Mouse (Mus musculus) midbrain, embryonic 11.5 days (tissue): ENCODE results near the gene Pcgf1. TPM values are rescaled to one million over a fixed set of nuclear protein-coding genes. Genes with fewer than 3 reads are reported as not detected.

Source experiments
- ATAC-seq: fragments of 200-750 bp; cut with Nextera tagmentation; 2 replicates; pipeline ENCODE4 v1.8.0; 2017; ENCODE audit warnings: moderate TSS enrichment, moderate library complexity; ENCODE audit not compliant: low FRiP score
- DNase-seq: peaks from one replicate; pipeline ENCODE4 v3.0.0; 2015; ENCODE audit warnings: low spot score; ENCODE audit errors: missing footprints
- H3K27ac ChIP-seq: fragments of 300-500 bp; sonication (generic); 2 replicates; pipeline ENCODE4 v1.5.1; 2014; ENCODE audit warnings: low read depth, low read length
- H3K27me3 ChIP-seq: fragments of 300-500 bp; sonication (generic); 2 replicates; pipeline ENCODE4 v1.6.1; 2014; ENCODE audit warnings: mild to moderate bottlenecking, low read length, moderate library complexity, mixed read lengths; ENCODE audit not compliant: control insufficient read depth, insufficient read depth
- H3K36me3 ChIP-seq: fragments of 300-500 bp; sonication (generic); 2 replicates; pipeline ENCODE4 v1.6.1; 2014; ENCODE audit warnings: mild to moderate bottlenecking, low read length, moderate library complexity, mixed read lengths; ENCODE audit not compliant: control insufficient read depth, insufficient read depth
- H3K4me1 ChIP-seq: fragments of 300-500 bp; sonication (generic); 2 replicates; pipeline ENCODE4 v1.6.1; 2014; ENCODE audit warnings: low read length; ENCODE audit not compliant: control insufficient read depth, insufficient read depth
- H3K4me2 ChIP-seq: fragments of 300-500 bp; sonication (generic); 2 replicates; pipeline ENCODE4 v1.6.1; 2014; ENCODE audit warnings: mild to moderate bottlenecking, moderate library complexity
- H3K4me3 ChIP-seq: fragments of 300-500 bp; sonication (generic); 2 replicates; pipeline ENCODE4 v1.5.1; 2014; ENCODE audit warnings: low read depth, low read length
- H3K9ac ChIP-seq: fragments of 300-500 bp; sonication (generic); 2 replicates; pipeline ENCODE4 v1.6.1; 2014; ENCODE audit warnings: low read length
- H3K9me3 ChIP-seq: fragments of 300-500 bp; sonication (generic); 2 replicates; pipeline ENCODE4 v1.6.1; 2016; ENCODE audit warnings: low read length; ENCODE audit not compliant: control insufficient read depth
- WGBS: fragments of 180-500 bp; shearing (Covaris S2); extraction: QIAGEN DNeasy Blood & Tissue Kit; methylation state at CpG from one replicate; pipeline ENCODE4 v1.1.7; 2014; 5-methylcytosine and 5-hydroxymethylcytosine counted together
- microRNA counts: library from miRNA; unstranded; fragments of <30 nt; microRNA quantifications from one replicate; lab custom pipeline; 2015
- microRNA-seq: library from miRNA; unstranded; fragments of <30 nt; microRNA quantifications from one replicate; pipeline ENCODE4, GENCODE M21; 2017
- polyA plus RNA-seq: library from polyadenylated mRNA; unstranded; fragments of >200 nt; fragmentation: Nextera tagmentation; extraction: Ambion mirVana; gene quantifications from 2 replicates; pipeline ENCODE4 v1.2.1, GENCODE M21; 2014

Gene Pcgf1
- polyA plus RNA-seq, 1 experiment from 2014 or later, result 35.5 TPM

- Histone ChIP-seq H3K4me2 (peak overlapping the region; percentile 85), H3K4me1 (peaks cover 32% of the 10 kb centered on the region), H3K9ac (peak overlapping the region; percentile 80), H3K27ac (peak overlapping the region; percentile 48; the same call in 1 of the 2 replicates), H3K36me3 (no peaks in the 10 kb centered on the region), H3K9me3 (no peaks in the 10 kb centered on the region), H3K27me3 (no peaks in the 10 kb centered on the region), H3K4me3 (peak overlapping the region; percentile 72)
- ATAC-seq (peak; percentile 1; the same call in 1 of the 2 replicates), DNase-seq (peak; percentile 99)
- under 1% methylated on average over 30 of the region's 30 CpGs for WGBS
Measured at GRCm38 (mm10) chr6:83124851-83125312, 47.2 kb downstream of the Pcgf1 start.

GRCm38 (mm10) chr6:83125331-83125730 lies 47.7 kb downstream of the Pcgf1 start, which contains the start of gene Ino80b:
Ino80b (minus strand) TSS chr6:83125431.
- no peak for ATAC-seq
- Histone ChIP-seq H3K9me3 (no peaks in the 10 kb centered on the region), H3K27me3 (no peaks in the 10 kb centered on the region), H3K4me1 (peaks cover 27% of the 10 kb centered on the region), H3K36me3 (no peaks in the 10 kb centered on the region), H3K9ac (peak within 1 kb of the TSS; percentile 80), H3K4me3 (peak within 1 kb of the TSS; percentile 72), H3K27ac (peak within 1 kb of the TSS; percentile 48; the same call in 1 of the 2 replicates), H3K4me2 (peak within 1 kb of the TSS; percentile 85)
- WGBS, result 30% methylated on average over 5 of the region's 5 CpGs
- DNase-seq, result no peak

GRCm38 (mm10) chr6:83127419-83127818 lies 49.8 kb downstream of the Pcgf1 start:
- H3K4me1 ChIP-seq, result peaks cover 20% of the 10 kb centered on the region
- 94% methylated on average over 5 of the region's 5 CpGs for WGBS
- no peaks in the 10 kb centered on the region for H3K9me3 ChIP-seq
- H3K4me2 ChIP-seq, result no peak overlapping the region
- H3K27me3 ChIP-seq, result no peaks in the 10 kb centered on the region
- no peak overlapping the region for H3K4me3 ChIP-seq
- no peak for ATAC-seq
- no peak overlapping the region for H3K27ac ChIP-seq
- no peak overlapping the region for H3K9ac ChIP-seq
- no peaks in the 10 kb centered on the region for H3K36me3 ChIP-seq
- no peak for DNase-seq

MicroRNAs encoded within 50 kb of the gene (microRNA counts, 519-probe panel; counts per million panel counts)
- microRNA mmu-miR-3470a+mmu-miR-3470b (lab: Ali Mortazavi, UCI), result not detected

Small RNA genes lying within 50 kb of the gene (microRNA-seq; reads per million reads assigned to microRNA genes)
- gene Mir3470a (not detected), gene Mir7040 (not detected)

Other genes with a start within 250 kb of the Pcgf1 start
- 0.91 and 1.1 TPM in 2 replicates for gene Sema4f, start 138.1 kb upstream of the Pcgf1 start, polyA plus RNA-seq
- 0.18 TPM in 1 of 2 replicates, not detected in the other for gene M1ap, start 131.0 kb upstream of the Pcgf1 start, polyA plus RNA-seq
- 4.0 and 5.2 TPM in 2 replicates for gene Dok1, start 44.4 kb upstream of the Pcgf1 start, polyA plus RNA-seq
- gene Loxl3, start 43.7 kb upstream of the Pcgf1 start, polyA plus RNA-seq, result 6.6 and 6.8 TPM in 2 replicates
- 109 and 111 TPM in 2 replicates for gene Aup1, start 23.3 kb upstream of the Pcgf1 start, polyA plus RNA-seq
- gene Htra2, start 22.6 kb upstream of the Pcgf1 start, polyA plus RNA-seq, result 28.2 and 30.0 TPM in 2 replicates
- 0.43 and 0.68 TPM in 2 replicates for gene Dqx1, start 20.0 kb upstream of the Pcgf1 start, polyA plus RNA-seq
- not detected in 2 replicates for gene Tlx2, start 7.6 kb upstream of the Pcgf1 start, polyA plus RNA-seq
- gene Lbx2, start 8.5 kb downstream of the Pcgf1 start, polyA plus RNA-seq, result 0.44 TPM in 1 of 2 replicates, not detected in the other
- gene Ccdc142, start 23.7 kb downstream of the Pcgf1 start, polyA plus RNA-seq, result 0.83 and 1.00 TPM in 2 replicates
- 1.2 and 2.3 TPM in 2 replicates for gene Gm42688, start 23.7 kb downstream of the Pcgf1 start, polyA plus RNA-seq
- gene Mrpl53, start 31.2 kb downstream of the Pcgf1 start, polyA plus RNA-seq, result 120 and 130 TPM in 2 replicates
- 21.6 and 23.4 TPM in 2 replicates for gene Mogs, start 37.6 kb downstream of the Pcgf1 start, polyA plus RNA-seq
- 134 and 153 TPM in 2 replicates for gene Wbp1, start 43.7 kb downstream of the Pcgf1 start, polyA plus RNA-seq
- gene Ino80b, start 47.6 kb downstream of the Pcgf1 start, polyA plus RNA-seq, result 18.8 and 19.4 TPM in 2 replicates
- 13.6 and 16.6 TPM in 2 replicates for gene Rtkn, start 57.6 kb downstream of the Pcgf1 start, polyA plus RNA-seq
- 11.1 and 13.7 TPM in 2 replicates for gene Wdr54, start 78.5 kb downstream of the Pcgf1 start, polyA plus RNA-seq
- 1.7 TPM in 2 replicates for gene 1700003E16Rik, start 78.5 kb downstream of the Pcgf1 start, polyA plus RNA-seq
- 80.2 and 81.7 TPM in 2 replicates for gene Dctn1, start 88.1 kb downstream of the Pcgf1 start, polyA plus RNA-seq
- gene Slc4a5, start 142.0 kb downstream of the Pcgf1 start, polyA plus RNA-seq, result 0.52 and 0.68 TPM in 2 replicates
- gene Mthfd2, start 248.0 kb downstream of the Pcgf1 start, polyA plus RNA-seq, result 48.0 and 51.6 TPM in 2 replicates
- 73.7 and 82.0 TPM in 2 replicates for gene Mob1a, start 248.1 kb downstream of the Pcgf1 start, polyA plus RNA-seq